Mouse (Mus musculus): ENCODE measurements around the gene Ttc28. TPM values are rescaled to one million over a fixed set of nuclear protein-coding genes. Genes with fewer than 3 reads are reported as not detected.

The Ttc28 gene
- polyA plus RNA-seq, 1 experiment: 5.5 TPM

- no peak for DNase-seq
- H3K27me3 ChIP-seq (ENCODE audit: control insufficient read depth, insufficient read depth, low read length): no peaks in the 10 kb centered on the region
- TF ChIP-seq CTCF (IDR thresholded peaks at IDR 0.05; ENCODE audit: borderline replicate concordance, insufficient read depth, low read depth, low read length): no peak
- TF ChIP-seq POLR2A (IDR thresholded peaks at IDR 0.05; ENCODE audit: borderline replicate concordance, insufficient read depth, low read length): no peak
- peaks cover 34% of the 10 kb centered on the region for H3K4me1 ChIP-seq (ENCODE audit: control insufficient read depth, insufficient read depth, low read length)
- WGBS: 97% methylated on average over 1 of the region's 1 CpGs
- no peak overlapping the region for H3K27ac ChIP-seq (ENCODE audit: insufficient read depth, low read length)
- H3K4me3 ChIP-seq (replicated peaks; ENCODE audit: insufficient read depth, low read depth, low read length): no peak overlapping the region
Observed at GRCm38 (mm10) chr5:111231769-111232168, 352.2 kb downstream of the Ttc28 start.

GRCm38 (mm10) chr5:111233022-111233709, 353.6 kb downstream of the Ttc28 start:
- no peaks in the 10 kb centered on the region for H3K27me3 ChIP-seq (ENCODE audit: control insufficient read depth, insufficient read depth, low read length)
- H3K4me1 ChIP-seq (ENCODE audit: control insufficient read depth, insufficient read depth, low read length): peaks cover 38% of the 10 kb centered on the region
- no peak overlapping the region for H3K27ac ChIP-seq (ENCODE audit: insufficient read depth, low read length)
- WGBS: 67% methylated on average over 24 of the region's 24 CpGs
- DNase-seq: no peak
- TF ChIP-seq CTCF (IDR thresholded peaks at IDR 0.05; ENCODE audit: borderline replicate concordance, insufficient read depth, low read depth, low read length) (no peak), POLR2A (IDR thresholded peaks at IDR 0.05; ENCODE audit: borderline replicate concordance, insufficient read depth, low read length) (no peak)
- no peak overlapping the region for H3K4me3 ChIP-seq (replicated peaks; ENCODE audit: insufficient read depth, low read depth, low read length)

- H3K27me3 ChIP-seq (ENCODE audit: control insufficient read depth, insufficient read depth, low read length): no peaks in the 10 kb centered on the region
- no peak overlapping the region for H3K4me3 ChIP-seq (replicated peaks; ENCODE audit: insufficient read depth, low read depth, low read length)
- WGBS: 14% methylated on average over 12 of the region's 12 CpGs
- no peak overlapping the region for H3K27ac ChIP-seq (ENCODE audit: insufficient read depth, low read length)
- H3K4me1 ChIP-seq (ENCODE audit: control insufficient read depth, insufficient read depth, low read length): peaks cover 22% of the 10 kb centered on the region
- TF ChIP-seq CTCF (IDR thresholded peaks at IDR 0.05; ENCODE audit: borderline replicate concordance, insufficient read depth, low read depth, low read length): no peak
- DNase-seq: peak; percentile 54 to 60
Observed at GRCm38 (mm10) chr5:111235131-111235530, 355.5 kb downstream of the Ttc28 start.

- TF ChIP-seq CTCF (IDR thresholded peaks at IDR 0.05; ENCODE audit: borderline replicate concordance, insufficient read depth, low read depth, low read length): no peak
- TF ChIP-seq POLR2A (IDR thresholded peaks at IDR 0.05; ENCODE audit: borderline replicate concordance, insufficient read depth, low read length): no peak
- 15% methylated on average over 9 of the region's 9 CpGs for WGBS
- no peaks in the 10 kb centered on the region for H3K27me3 ChIP-seq (ENCODE audit: control insufficient read depth, insufficient read depth, low read length)
- peak; percentile 25 to 39 for DNase-seq
- H3K4me3 ChIP-seq (replicated peaks; ENCODE audit: insufficient read depth, low read depth, low read length): no peak overlapping the region
- 0 out of 2 replicates have a peak overlapping the region, but pooled peaks have one; percentile 8 for H3K27ac ChIP-seq (ENCODE audit: insufficient read depth, low read length)
- peaks cover 31% of the 10 kb centered on the region for H3K4me1 ChIP-seq (ENCODE audit: control insufficient read depth, insufficient read depth, low read length)
Observed at GRCm38 (mm10) chr5:111237176-111237636, 357.6 kb downstream of the Ttc28 start.

GRCm38 (mm10) chr5:111239223-111239622, 359.6 kb downstream of the Ttc28 start:
- no peak for DNase-seq
- WGBS: 71% methylated on average over 7 of the region's 7 CpGs
- Histone ChIP-seq H3K4me3 (replicated peaks; ENCODE audit: insufficient read depth, low read depth, low read length) (no peak overlapping the region), H3K4me1 (ENCODE audit: control insufficient read depth, insufficient read depth, low read length) (peaks cover 31% of the 10 kb centered on the region), H3K27ac (ENCODE audit: insufficient read depth, low read length) (no peak overlapping the region), H3K27me3 (ENCODE audit: control insufficient read depth, insufficient read depth, low read length) (no peaks in the 10 kb centered on the region)
- TF ChIP-seq POLR2A (IDR thresholded peaks at IDR 0.05; ENCODE audit: borderline replicate concordance, insufficient read depth, low read length) (no peak), CTCF (IDR thresholded peaks at IDR 0.05; ENCODE audit: borderline replicate concordance, insufficient read depth, low read depth, low read length) (no peak)

GRCm38 (mm10) chr5:111243447-111244040, 363.9 kb downstream of the Ttc28 start:
- Histone ChIP-seq H3K4me3 (replicated peaks; ENCODE audit: insufficient read depth, low read depth, low read length) (no peak overlapping the region), H3K27ac (ENCODE audit: insufficient read depth, low read length) (no peak overlapping the region), H3K4me1 (ENCODE audit: control insufficient read depth, insufficient read depth, low read length) (peaks cover 9% of the 10 kb centered on the region), H3K27me3 (ENCODE audit: control insufficient read depth, insufficient read depth, low read length) (no peaks in the 10 kb centered on the region)
- WGBS: 56% methylated on average over 14 of the region's 14 CpGs
- TF ChIP-seq POLR2A (IDR thresholded peaks at IDR 0.05; ENCODE audit: borderline replicate concordance, insufficient read depth, low read length): no peak
- no peak for TF ChIP-seq CTCF (IDR thresholded peaks at IDR 0.05; ENCODE audit: borderline replicate concordance, insufficient read depth, low read depth, low read length)
- DNase-seq: no peak

- TF ChIP-seq POLR2A (IDR thresholded peaks at IDR 0.05; ENCODE audit: borderline replicate concordance, insufficient read depth, low read length): no peak
- no peak for TF ChIP-seq CTCF (IDR thresholded peaks at IDR 0.05; ENCODE audit: borderline replicate concordance, insufficient read depth, low read depth, low read length)
- DNase-seq: no peak
- Histone ChIP-seq H3K27ac (ENCODE audit: insufficient read depth, low read length) (no peak overlapping the region), H3K4me1 (ENCODE audit: control insufficient read depth, insufficient read depth, low read length) (peaks cover 9% of the 10 kb centered on the region), H3K27me3 (ENCODE audit: control insufficient read depth, insufficient read depth, low read length) (no peaks in the 10 kb centered on the region), H3K4me3 (replicated peaks; ENCODE audit: insufficient read depth, low read depth, low read length) (no peak overlapping the region)
- 83% methylated on average over 9 of the region's 9 CpGs for WGBS
Observed at GRCm38 (mm10) chr5:111244061-111244460, 364.5 kb downstream of the Ttc28 start.
